27 mouse cellular contexts compared by ENCODE assay signal in genomic region chr2:166514664-166515063, GRCm38 (mm10).
DNase-seq lines count a peak whose midpoint lies in the region; ATAC-seq lines count a peak whose summit lies in the region.
"Had no signal": no experiment of that assay in that cellular context is flagged by ENCODE, and none has a peak within 500 bp of the region (broad histone marks: within the 10 kb centered on the region; RNA-seq: fewer than 3 reads in every experiment).

No protein-coding gene starts in this region.

- peaks cover 36% of the 10 kb centered on the region for H3K4me1 ChIP-seq in heart, embryonic 11.5 days (ENCODE audit: control insufficient read depth, insufficient read depth, low read length)
- peaks cover 47% of the 10 kb centered on the region for H3K4me1 ChIP-seq in neural tube, embryonic 13.5 days (replicated peaks)
- H3K4me1 ChIP-seq in neural tube, embryonic 15.5 days: peaks cover 47% of the 10 kb centered on the region
- peaks cover 27% of the 10 kb centered on the region for H3K4me1 ChIP-seq in heart, embryonic 16.5 days (ENCODE audit: control insufficient read depth, insufficient read depth, low read length)

- no peak for ATAC-seq in heart, embryonic 11.5 days (replicated peaks; ENCODE audit: insufficient number of reproducible peaks, low FRiP score, low TSS enrichment)
- ATAC-seq in neural tube, embryonic 13.5 days (ENCODE audit: low read depth): no peak
- ATAC-seq in neural tube, embryonic 15.5 days (ENCODE audit: low FRiP score): no peak
- ATAC-seq in heart, embryonic 16.5 days (replicated peaks; ENCODE audit: extremely low read depth, insufficient read depth, low FRiP score): peak; percentile 47
- ATAC-seq: forebrain, embryonic 13.5 days; intestine, postnatal 0 days; midbrain, embryonic 15.5 days had no signal

- 0 out of 2 replicates have a peak overlapping the region, but pooled peaks have one; percentile 28 for H3K9ac ChIP-seq in heart, embryonic 11.5 days (ENCODE audit: low read depth, low read length)
- no peak overlapping the region for H3K9ac ChIP-seq in neural tube, embryonic 13.5 days
- no peak overlapping the region for H3K9ac ChIP-seq in neural tube, embryonic 15.5 days (replicated peaks)
- peak overlapping the region; percentile 11; the same call in 1 of the 2 replicates for H3K9ac ChIP-seq in heart, embryonic 16.5 days (ENCODE audit: low read length)
- H3K9ac ChIP-seq: embryonic facial prominence, embryonic 15.5 days; forebrain, embryonic 13.5 days; limb, embryonic 13.5 days; lung, embryonic 15.5 days; midbrain, embryonic 15.5 days had no signal

- H3K4me3 ChIP-seq in heart, embryonic 11.5 days (ENCODE audit: low read depth, low read length): no peak overlapping the region
- H3K4me3 ChIP-seq in neural tube, embryonic 13.5 days: no peak overlapping the region
- no peak overlapping the region for H3K4me3 ChIP-seq in neural tube, embryonic 15.5 days (replicated peaks)
- H3K4me3 ChIP-seq in heart, embryonic 16.5 days (ENCODE audit: low read length): no peak overlapping the region
- H3K4me3 ChIP-seq: embryonic facial prominence, embryonic 15.5 days; forebrain, embryonic 13.5 days; left cerebral cortex, adult 2 months; limb, embryonic 13.5 days; lung, embryonic 15.5 days; midbrain, embryonic 10.5 days; midbrain, embryonic 15.5 days had no signal

- no peaks in the 10 kb centered on the region for H3K9me3 ChIP-seq in heart, embryonic 11.5 days (replicated peaks; ENCODE audit: control insufficient read depth, low read length)
- no peaks in the 10 kb centered on the region for H3K9me3 ChIP-seq in neural tube, embryonic 13.5 days
- H3K9me3 ChIP-seq in neural tube, embryonic 15.5 days (replicated peaks): no peaks in the 10 kb centered on the region
- no peaks in the 10 kb centered on the region for H3K9me3 ChIP-seq in heart, embryonic 16.5 days (replicated peaks; ENCODE audit: control insufficient read depth, low read length)
- H3K9me3 ChIP-seq: embryonic facial prominence, embryonic 15.5 days; forebrain, embryonic 13.5 days; limb, embryonic 13.5 days; lung, embryonic 15.5 days; midbrain, embryonic 10.5 days; midbrain, embryonic 15.5 days had no signal

- no peaks in the 10 kb centered on the region for H3K27me3 ChIP-seq in heart, embryonic 11.5 days (ENCODE audit: control insufficient read depth, insufficient read depth, low read length)
- peaks cover 38% of the 10 kb centered on the region for H3K27me3 ChIP-seq in neural tube, embryonic 13.5 days
- H3K27me3 ChIP-seq in neural tube, embryonic 15.5 days (replicated peaks): 0 out of 2 replicates have a peak, but pooled peaks cover 5% of the 10 kb centered on the region
- no peaks in the 10 kb centered on the region for H3K27me3 ChIP-seq in heart, embryonic 16.5 days (ENCODE audit: control insufficient read depth, insufficient read depth, low read length)
- H3K27me3 ChIP-seq: embryonic facial prominence, embryonic 15.5 days; limb, embryonic 13.5 days; midbrain, embryonic 15.5 days had no signal

- no peak for DNase-seq in heart, adult 8-10 months (ENCODE audit: low spot score)
- no peak for DNase-seq in adrenal gland, postnatal 4 days (ENCODE audit: low spot score in 2 of 2)
- no peak for DNase-seq in left cerebral cortex, adult 11 months (ENCODE audit: low spot score)
- DNase-seq: adrenal gland, postnatal 25 days; B cell, adult 2 months; cerebellum, adult 2 months; cerebellum, postnatal 14 days; gastrocnemius, postnatal 25 days; kidney, adult 9 months; kidney, postnatal 10 days; layer of hippocampus, adult 9-11 months; right cerebral cortex, adult 18-20 months; thymus, adult 2 months; thymus, postnatal 36 days had no signal

- H3K4me2 ChIP-seq in heart, embryonic 11.5 days: 0 out of 2 replicates have a peak overlapping the region, but pooled peaks have one; percentile 6
- no peak overlapping the region for H3K4me2 ChIP-seq in neural tube, embryonic 13.5 days
- H3K4me2 ChIP-seq in neural tube, embryonic 15.5 days: no peak overlapping the region
- H3K4me2 ChIP-seq in heart, embryonic 16.5 days (ENCODE audit: low read depth, low read length): no peak overlapping the region
- H3K4me2 ChIP-seq: embryonic facial prominence, embryonic 15.5 days; forebrain, embryonic 13.5 days; limb, embryonic 13.5 days; liver, embryonic 11.5 days; lung, embryonic 15.5 days; midbrain, embryonic 15.5 days had no signal

- H3K27ac ChIP-seq in heart, embryonic 11.5 days (ENCODE audit: low read depth, low read length): peak overlapping the region; percentile 59
- peak overlapping the region; percentile 20; the same call in 1 of the 2 replicates for H3K27ac ChIP-seq in neural tube, embryonic 13.5 days (replicated peaks)
- no peak overlapping the region for H3K27ac ChIP-seq in neural tube, embryonic 15.5 days (replicated peaks)
- H3K27ac ChIP-seq in heart, embryonic 16.5 days (ENCODE audit: low read length): peak overlapping the region; percentile 64
- H3K27ac ChIP-seq: embryonic facial prominence, embryonic 15.5 days; forebrain, embryonic 13.5 days; left cerebral cortex, adult 2 months; limb, embryonic 13.5 days; lung, embryonic 15.5 days; midbrain, embryonic 10.5 days; midbrain, embryonic 15.5 days had no signal

- H3K36me3 ChIP-seq in heart, embryonic 11.5 days (ENCODE audit: control insufficient read depth, insufficient read depth, low read length): no peaks in the 10 kb centered on the region
- no peaks in the 10 kb centered on the region for H3K36me3 ChIP-seq in neural tube, embryonic 13.5 days
- H3K36me3 ChIP-seq in neural tube, embryonic 15.5 days: no peaks in the 10 kb centered on the region
- H3K36me3 ChIP-seq in heart, embryonic 16.5 days (ENCODE audit: control insufficient read depth, insufficient read depth): no peaks in the 10 kb centered on the region
- H3K36me3 ChIP-seq: embryonic facial prominence, embryonic 15.5 days; limb, embryonic 13.5 days; lung, embryonic 15.5 days; midbrain, embryonic 10.5 days; midbrain, embryonic 15.5 days had no signal

- WGBS in heart, embryonic 11.5 days (ENCODE audit: insufficient replicate concordance): 27% methylated on average over 8 of the region's 8 CpGs
- 54% methylated on average over 8 of the region's 8 CpGs for WGBS in neural tube, embryonic 13.5 days
- 57% methylated on average over 8 of the region's 8 CpGs for WGBS in neural tube, embryonic 15.5 days
- WGBS in heart, embryonic 16.5 days: 28% methylated on average over 8 of the region's 8 CpGs

Comparison
In these comparisons a context has a peak if more than half of its experiments do, and no peak if none do; other contexts are left out.
1. H3K9ac ChIP-seq: peak in heart, embryonic 11.5 days (single experiment) and heart, embryonic 16.5 days (single experiment); none in neural tube, embryonic 13.5 days (single experiment) and neural tube, embryonic 15.5 days (single experiment).